Mouse (Mus musculus): ENCODE measurements around the gene Gm3755.
"Not testable (repeated sequence)": the region's sequence is repeated elsewhere in the genome, so short reads cannot be mapped to it uniquely, and the experiment has no call there.

The Gm3755 gene

GRCm38 (mm10) chr14:7450817-7451216 lies at the start of gene Gm3755:
TSS of gene Gm3755 (minus strand) at chr14:7450917.
- DNase-seq, result not testable (repeated sequence)

DNA sequence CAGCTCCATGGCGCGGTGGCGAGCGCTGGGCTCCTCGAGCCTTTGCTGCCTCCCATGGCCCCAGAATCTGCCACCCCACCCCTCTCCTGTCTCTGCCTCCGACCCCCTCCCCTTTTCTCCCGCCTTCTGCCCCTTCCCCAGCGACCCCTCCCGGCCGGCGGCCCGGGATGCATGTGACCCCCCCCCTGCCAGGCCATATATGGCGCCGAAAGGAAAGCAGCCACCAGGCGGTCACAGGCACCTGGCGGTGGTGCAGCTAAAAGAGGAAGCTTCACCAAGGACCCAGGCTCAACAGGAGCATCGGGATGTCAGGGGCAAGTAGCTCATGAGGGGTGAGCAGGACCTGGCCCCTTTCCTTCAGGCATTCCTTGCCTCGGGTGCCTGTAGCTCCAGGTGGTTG lies 38.0 kb upstream of the Gm3755 start:
- peak; percentile 8 for DNase-seq

- not testable (repeated sequence) for DNase-seq
These were observed 32.9 kb upstream of the Gm3755 start, which contains the start of gene Gm3752 for GRCm38 (mm10) chr14:7483662-7484061. TSS of gene Gm3752 (minus strand) at chr14:7483762.

- not testable (repeated sequence) for DNase-seq
These were observed 28.2 kb downstream of the Gm3755 start for GRCm38 (mm10) chr14:7422496-7422895.
